Mouse (Mus musculus): ENCODE results near the gene Hemgn. TPM values are rescaled to one million over a fixed set of nuclear protein-coding genes. Genes with fewer than 3 reads are reported as not detected.

Hemgn gene
- polyA plus RNA-seq, 1 experiment from 2014 or later = not detected

DNA sequence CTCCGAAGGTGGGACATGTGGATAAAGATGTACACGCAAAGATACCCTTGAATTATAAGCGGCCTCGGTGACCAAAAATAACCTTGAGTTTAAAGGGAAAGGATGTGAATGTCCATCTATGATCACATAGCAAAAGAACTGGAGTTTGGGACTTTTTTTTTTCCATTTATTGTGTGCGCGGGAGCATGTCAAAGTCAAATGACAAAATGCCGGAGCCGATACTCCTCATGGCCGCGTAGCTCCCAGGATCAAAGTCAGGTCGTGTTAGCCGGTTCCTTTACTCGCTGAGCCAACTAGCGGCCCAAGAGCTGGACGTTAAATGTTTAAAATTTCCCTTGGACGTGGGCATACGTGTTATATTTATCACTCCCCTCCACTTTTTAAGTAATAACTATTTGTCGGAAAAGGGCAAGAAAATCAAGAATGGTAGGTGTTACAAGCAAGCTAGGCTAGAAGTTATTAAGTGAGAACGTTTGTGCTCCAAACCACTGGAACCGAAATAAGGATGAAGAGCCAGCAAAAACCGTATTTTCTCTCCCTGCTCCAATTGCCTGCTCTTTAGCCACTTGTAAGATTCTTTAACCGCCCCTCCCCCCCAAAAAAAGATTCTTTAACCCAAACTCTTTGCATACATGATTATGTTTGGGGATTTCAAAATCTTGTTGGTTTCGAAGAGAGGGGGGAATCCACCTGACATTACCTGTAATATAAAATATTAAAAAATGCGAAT lies 23.5 kb downstream of the Hemgn start:
- no peak for TF ChIP-seq CTCF (IDR thresholded peaks at IDR 0.05)
- POLR2A ChIA-PET = interaction anchor here (0.5 to 2.0 kb wide), 2 partner anchors 11 to 61 kb away, joined by 4 to 5 read pairs; partner anchors contain the start of gene Anp32b
- in situ Hi-C loops (cut with MboI; ENCODE audit: low pct_unique_long_range_greater_than_20kb) = loop anchor here (5.0 to 10.0 kb wide), 2 partner anchors 85 to 187 kb away; no protein-coding TSS in a partner anchor
- ATAC-seq (peak; percentile 34), DNase-seq (ENCODE audit: low read depth, low spot score) (no peak)
- CTCF ChIA-PET = interaction anchor here (0.9 to 2.9 kb wide), 11 partner anchors 11 to 95 kb away, joined by 3 to 13 read pairs (median 4); partner anchors contain the start of gene Anp32b
- H3K27me3 ChIP-seq = no peaks in the 10 kb centered on the region

DNA sequence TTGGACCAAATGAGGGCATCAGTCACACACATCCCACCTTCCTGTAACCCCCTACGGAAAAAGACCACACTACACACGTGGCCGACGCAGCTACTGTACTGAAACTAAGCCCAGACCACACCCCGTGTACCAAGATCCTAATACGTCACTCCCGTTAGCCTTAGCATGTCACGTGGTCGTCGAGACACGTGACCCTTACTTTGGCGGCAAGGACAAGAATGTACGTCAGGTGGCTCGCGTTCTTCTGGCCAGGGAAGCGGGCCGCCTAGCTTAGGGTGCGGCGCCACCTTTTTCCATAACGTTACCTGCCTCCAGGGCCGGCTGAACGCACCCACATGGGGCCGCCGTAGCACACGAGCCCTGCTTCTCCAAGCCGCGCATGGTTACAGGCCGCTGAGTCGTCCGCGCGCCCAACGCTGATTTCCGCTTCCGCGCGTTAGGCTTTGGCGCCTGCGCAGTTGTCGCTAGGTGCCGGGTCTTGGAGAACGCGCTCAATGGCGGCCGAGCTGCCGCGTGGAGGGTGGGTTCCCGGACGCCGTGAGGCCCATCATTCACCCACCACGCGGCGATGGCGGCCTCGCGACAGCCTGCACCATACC lies 24.2 kb downstream of the Hemgn start, which contains the start of gene Trmo:
Gene Trmo, minus strand, starts transcription at position 425 of the 599 bp plus-strand sequence.
- H3K27me3 ChIP-seq = no peaks in the 10 kb centered on the region
- DNase-seq (ENCODE audit: low read depth, low spot score) (peak; percentile 79), ATAC-seq (peak; percentile 82)
- in situ Hi-C loops (cut with MboI; ENCODE audit: low pct_unique_long_range_greater_than_20kb) = loop anchor here (5.0 to 10.0 kb wide), 2 partner anchors 86 to 187 kb away; no protein-coding TSS in a partner anchor
- ChIA-PET CTCF (interaction anchor here (1.0 to 2.9 kb wide), 5 partner anchors 11 to 95 kb away, joined by 3 to 13 read pairs (median 4); no protein-coding TSS in a partner anchor), POLR2A (interaction anchor here (2.0 kb wide), 1 partner anchor 62 kb away, joined by 5 read pairs; the partner anchor contains the start of gene Anp32b)
- no peak for TF ChIP-seq CTCF (IDR thresholded peaks at IDR 0.05)

DNA sequence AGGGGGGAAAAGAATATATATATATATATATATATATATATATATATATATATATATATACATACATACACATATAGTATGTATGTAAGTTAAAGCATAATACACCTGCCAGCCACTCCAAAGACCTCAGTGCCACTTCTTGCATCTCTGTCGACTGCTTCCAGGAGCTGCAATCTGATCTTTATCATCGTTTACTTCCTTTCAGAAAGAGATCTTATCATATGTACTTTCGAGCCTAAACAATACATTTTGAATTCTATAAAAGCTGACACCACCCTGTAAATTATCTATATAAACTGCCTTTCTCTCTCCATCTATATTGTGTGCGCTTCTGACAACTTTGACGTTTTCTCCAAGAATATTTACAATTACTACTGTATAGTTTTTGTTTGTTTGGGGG lies 24.8 kb downstream of the Hemgn start:
- in situ Hi-C loops (cut with MboI; ENCODE audit: low pct_unique_long_range_greater_than_20kb) = loop anchor here (5.0 to 10.0 kb wide), 2 partner anchors 86 to 186 kb away; no protein-coding TSS in a partner anchor
- no peak for TF ChIP-seq CTCF (IDR thresholded peaks at IDR 0.05)
- CTCF ChIA-PET = interaction anchor here (1.3 kb wide), 1 partner anchor 14 kb away, joined by 3 read pairs; no protein-coding TSS in a partner anchor
- H3K27me3 ChIP-seq = no peaks in the 10 kb centered on the region
- DNase-seq (ENCODE audit: low read depth, low spot score) (no peak), ATAC-seq (no peak)
- POLR2A ChIA-PET = interaction anchor here (2.0 kb wide), 1 partner anchor 62 kb away, joined by 5 read pairs; the partner anchor contains the start of gene Anp32b

DNA sequence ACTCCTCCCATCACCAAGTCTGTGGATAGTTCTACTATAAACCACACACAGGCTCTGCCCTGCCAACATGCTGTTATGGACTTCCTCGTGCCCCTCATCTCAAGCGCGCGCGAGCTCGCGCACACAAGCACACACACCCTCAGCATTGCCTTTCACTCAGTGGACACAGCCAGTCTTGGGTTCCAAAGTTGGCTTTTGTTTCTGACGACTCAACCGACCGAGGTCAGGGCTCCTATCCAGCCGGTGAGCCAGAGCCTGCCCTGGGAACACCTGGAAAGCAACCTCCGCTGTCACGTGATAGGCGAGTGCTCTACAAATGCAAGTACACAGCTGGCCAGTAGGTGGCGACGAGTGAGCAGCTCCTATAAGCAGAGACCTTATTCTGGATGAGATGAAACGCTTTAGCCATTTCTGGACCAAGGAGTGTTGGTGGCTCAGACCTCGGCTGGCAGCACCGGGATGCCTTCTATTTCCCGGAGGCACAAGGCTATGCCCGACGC lies 38.4 kb downstream of the Hemgn start:
- peak; percentile 87 for TF ChIP-seq CTCF (IDR thresholded peaks at IDR 0.05)
- CTCF ChIA-PET = interaction anchor here (0.8 to 2.0 kb wide), 10 partner anchors 10 to 178 kb away, joined by 3 to 6 read pairs (median 4); no protein-coding TSS in a partner anchor
- in situ Hi-C loops (cut with MboI; ENCODE audit: low pct_unique_long_range_greater_than_20kb) = no loop called here

DNA sequence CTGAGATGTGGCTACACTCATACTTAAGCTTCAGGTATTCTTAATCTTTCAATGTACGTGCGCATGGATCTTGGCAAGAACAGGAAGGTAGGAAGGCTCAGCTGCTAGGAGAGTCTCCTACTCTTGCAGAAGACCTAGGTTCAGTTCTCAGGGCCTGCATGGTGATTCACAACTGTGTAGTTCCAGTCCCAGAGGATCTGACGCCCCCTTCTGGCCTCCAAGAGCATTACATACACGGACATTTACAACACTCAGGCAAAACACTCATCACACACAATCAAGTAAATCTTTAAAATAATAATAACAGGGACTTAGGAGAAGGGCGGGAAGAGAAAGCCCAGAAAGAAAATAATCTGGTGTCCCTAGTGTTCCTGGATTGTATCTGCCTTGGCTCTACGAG lies 38.9 kb downstream of the Hemgn start:
- no peaks in the 10 kb centered on the region for H3K27me3 ChIP-seq
- in situ Hi-C loops (cut with MboI; ENCODE audit: low pct_unique_long_range_greater_than_20kb) = no loop called here
- ATAC-seq (no peak), DNase-seq (ENCODE audit: low read depth, low spot score) (no peak)
- CTCF ChIA-PET = interaction anchor here (1.0 to 2.0 kb wide), 8 partner anchors 10 to 165 kb away, joined by 3 to 6 read pairs (median 4); no protein-coding TSS in a partner anchor
- POLR2A ChIA-PET = interaction anchor here (0.6 kb wide), 1 partner anchor 148 kb away, joined by 3 read pairs; no protein-coding TSS in a partner anchor
- TF ChIP-seq CTCF (IDR thresholded peaks at IDR 0.05) = peak; percentile 72

More for the DNA sequence above, 38.4 kb downstream of the Hemgn start:
- DNase-seq (ENCODE audit: low read depth, low spot score) (no peak), ATAC-seq (peak; percentile 85)
- POLR2A ChIA-PET = no interaction called here
- H3K27me3 ChIP-seq = no peaks in the 10 kb centered on the region

DNA sequence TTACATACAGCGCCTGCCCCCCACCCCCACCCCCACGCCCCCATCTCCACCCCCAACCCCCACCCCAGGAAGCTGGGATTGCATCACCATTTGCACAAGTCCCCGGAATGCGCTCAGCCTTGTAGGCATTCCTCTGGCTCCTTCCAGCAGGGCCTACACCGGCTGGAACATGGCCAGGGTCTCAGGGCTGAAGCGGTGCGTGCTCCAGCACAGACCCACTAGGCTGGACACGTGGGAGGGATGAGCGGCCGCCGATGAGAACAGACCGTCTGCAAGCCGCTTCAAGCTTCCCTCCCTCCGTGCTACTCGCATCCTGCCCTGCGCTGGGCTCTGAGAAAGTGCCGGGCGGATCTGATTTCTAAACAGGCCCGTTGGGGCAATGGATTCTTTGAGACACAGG lies 42.3 kb downstream of the Hemgn start:
- TF ChIP-seq CTCF (IDR thresholded peaks at IDR 0.05) = no peak
- in situ Hi-C loops (cut with MboI; ENCODE audit: low pct_unique_long_range_greater_than_20kb) = no loop called here

DNA sequence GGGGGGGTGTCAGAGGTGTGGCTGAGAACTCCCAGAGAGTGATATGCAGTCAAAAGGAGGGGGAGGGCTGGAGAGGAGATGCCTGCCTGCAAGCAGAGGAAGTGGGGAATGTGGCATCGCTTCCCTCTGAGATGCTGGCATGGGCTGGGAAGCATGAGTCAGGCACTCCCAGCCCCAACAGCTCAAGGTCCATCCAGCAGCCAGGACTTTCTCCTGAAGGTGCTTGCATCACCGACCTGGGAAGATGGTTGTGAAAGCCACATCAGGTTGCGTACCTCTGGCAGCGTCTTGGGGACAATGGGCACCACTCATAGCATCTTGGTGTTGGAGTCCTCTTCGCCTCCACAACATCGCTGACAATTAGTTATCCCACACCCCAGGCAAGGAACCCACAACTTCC lies 42.9 kb downstream of the Hemgn start:
- ATAC-seq = no peak
- ChIA-PET CTCF (interaction anchor here (1.3 kb wide), 1 partner anchor 14 kb away, joined by 3 read pairs; no protein-coding TSS in a partner anchor), POLR2A (interaction anchor here (0.5 kb wide), 1 partner anchor 166 kb away, joined by 3 read pairs; no protein-coding TSS in a partner anchor)
- no peak for TF ChIP-seq CTCF (IDR thresholded peaks at IDR 0.05)
- DNase-seq (ENCODE audit: low read depth, low spot score) = no peak
- in situ Hi-C loops (cut with MboI; ENCODE audit: low pct_unique_long_range_greater_than_20kb) = no loop called here
- H3K27me3 ChIP-seq = no peaks in the 10 kb centered on the region

More for the DNA sequence above, 42.3 kb downstream of the Hemgn start:
- DNase-seq (ENCODE audit: low read depth, low spot score) (peak; percentile 54), ATAC-seq (peak; percentile 80)
- ChIA-PET POLR2A (interaction anchor here (0.5 kb wide), 1 partner anchor 166 kb away, joined by 3 read pairs; no protein-coding TSS in a partner anchor), CTCF (interaction anchor here (1.3 to 1.4 kb wide), 2 partner anchors 10 to 14 kb away, joined by 3 to 5 read pairs; no protein-coding TSS in a partner anchor)
- H3K27me3 ChIP-seq = no peaks in the 10 kb centered on the region

DNA sequence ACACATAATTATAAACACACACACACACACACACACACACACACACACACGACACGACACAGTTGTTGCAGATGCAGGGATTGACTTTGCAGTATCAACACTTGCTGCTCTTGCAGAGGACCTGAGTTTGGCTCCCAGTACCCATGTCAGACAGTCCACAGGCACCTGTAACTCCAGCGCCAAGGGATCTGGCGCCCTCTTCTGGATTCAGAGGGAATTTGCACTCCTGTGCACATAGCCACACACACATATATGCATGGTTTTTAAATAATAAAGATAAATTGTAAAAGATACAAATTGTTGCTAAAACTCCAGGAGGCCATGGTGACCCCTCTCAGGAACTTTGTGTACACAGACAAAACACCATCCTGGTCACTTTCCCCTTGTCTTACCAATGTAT lies 44.2 kb downstream of the Hemgn start:
- no peak for DNase-seq (ENCODE audit: low read depth, low spot score)
- in situ Hi-C loops (cut with MboI; ENCODE audit: low pct_unique_long_range_greater_than_20kb) = loop anchor here (10.0 kb wide), 1 partner anchor 164 kb away; no protein-coding TSS in a partner anchor
- ChIA-PET POLR2A (no interaction called here), CTCF (no interaction called here)
- TF ChIP-seq CTCF (IDR thresholded peaks at IDR 0.05) = peak; percentile 58
- no peak for ATAC-seq
- H3K27me3 ChIP-seq = no peaks in the 10 kb centered on the region

DNA sequence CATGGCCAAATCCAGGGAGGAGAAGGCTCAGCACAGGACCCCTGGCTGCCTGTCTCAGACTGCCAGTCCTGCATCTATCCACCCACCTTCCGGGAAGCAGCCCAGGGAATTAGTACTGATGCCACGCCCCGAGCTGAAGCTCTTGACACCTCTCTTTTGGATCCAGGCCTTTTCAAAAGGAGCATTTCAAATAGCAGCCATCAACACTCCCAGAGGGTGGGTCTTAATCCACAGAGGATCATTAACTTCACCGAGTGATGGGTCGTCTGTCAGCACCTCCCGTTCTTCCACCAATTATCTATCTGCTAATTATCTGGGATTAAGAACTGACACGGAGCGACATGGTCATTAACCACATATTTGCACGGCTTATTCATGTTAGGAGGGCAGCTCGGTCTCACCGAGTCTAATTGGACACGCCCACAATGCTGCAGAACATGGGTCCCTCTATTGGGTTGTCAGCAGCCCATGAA lies 45.8 kb downstream of the Hemgn start:
- ChIA-PET CTCF (interaction anchor here (0.6 to 0.9 kb wide), 2 partner anchors 11 to 13 kb away, joined by 3 read pairs; no protein-coding TSS in a partner anchor), POLR2A (no interaction called here)
- no peaks in the 10 kb centered on the region for H3K27me3 ChIP-seq
- ATAC-seq = no peak
- in situ Hi-C loops (cut with MboI; ENCODE audit: low pct_unique_long_range_greater_than_20kb) = loop anchor here (10.0 kb wide), 1 partner anchor 163 kb away; no protein-coding TSS in a partner anchor
- no peak for TF ChIP-seq CTCF (IDR thresholded peaks at IDR 0.05)
- no peak for DNase-seq (ENCODE audit: low read depth, low spot score)
